Mouse (Mus musculus) ES-E14 (cell line): ENCODE measurements at regions not wholly inside any gene's neighbourhood (a gene's known extent, or its start where the extent isn't known, plus 50 kb on each side); places are given as distances from the start of the nearest gene placed in this dataset.

Experiments used
- DNase-seq: peaks from one replicate; pipeline ENCODE4 v3.0.0-alpha.2; 2013; ENCODE audit warnings: low read depth, low spot score
- H3K27ac ChIP-seq: 2 replicates; pipeline ENCODE4 v1.5.1; 2012; ENCODE audit warnings: low read depth, mild to moderate bottlenecking, low read length, moderate library complexity, mixed read lengths; ENCODE audit not compliant: poor library complexity, insufficient read depth, severe bottlenecking
- H3K36me3 ChIP-seq: 2 replicates; pipeline ENCODE4 v1.6.1; 2012; ENCODE audit warnings: mild to moderate bottlenecking, low read length, moderate library complexity, mixed read lengths; ENCODE audit not compliant: control insufficient read depth, poor library complexity, insufficient read depth, severe bottlenecking
- H3K4me1 ChIP-seq, 2 experiments: fragments of 150-350 bp in 1 of 2; sonication (generic) in 1 of 2; 2 replicates each; pipeline ENCODE4 v1.6.1; 2012; ENCODE audit warnings: low read length in 2 of 2, mild to moderate bottlenecking in 1 of 2, mixed read lengths in 1 of 2; ENCODE audit not compliant: control insufficient read depth in 2 of 2, insufficient read depth in 2 of 2, poor library complexity in 1 of 2
- H3K4me3 ChIP-seq, 2 experiments: fragments of 150-350 bp in 1 of 2; sonication (generic) in 1 of 2; 2 replicates each; pipeline ENCODE4 v1.5.1; 2012; ENCODE audit warnings: low read length in 2 of 2, low read depth in 1 of 2, mild to moderate bottlenecking in 1 of 2, mixed read lengths in 1 of 2; ENCODE audit not compliant: insufficient read depth in 1 of 2, poor library complexity in 1 of 2, severe bottlenecking in 1 of 2
- H3K9ac ChIP-seq: 2 replicates; pipeline ENCODE4 v1.6.1; 2012; ENCODE audit warnings: low read depth, mild to moderate bottlenecking, low read length, mixed read lengths; ENCODE audit not compliant: poor library complexity, insufficient read depth, severe bottlenecking
- H3K9me3 ChIP-seq: fragments of 150-350 bp; sonication (generic); 2 replicates; pipeline ENCODE4 v1.6.1; 2012; ENCODE audit warnings: low read depth, mild to moderate bottlenecking, low read length; ENCODE audit not compliant: control insufficient read depth, insufficient read depth
- CHD2 ChIP-seq: IDR thresholded peaks from 2 replicates; pipeline ENCODE4 v1.6.1; 2014; ENCODE audit warnings: mild to moderate bottlenecking, low read depth, low read length, inconsistent platforms
- HCFC1 ChIP-seq: IDR thresholded peaks from 2 replicates; pipeline ENCODE4 v1.6.1; 2012; ENCODE audit warnings: low read length, inconsistent platforms, borderline replicate concordance; ENCODE audit not compliant: insufficient read depth
- MAFK ChIP-seq: IDR thresholded peaks from 2 replicates; pipeline ENCODE4 v1.6.1; 2014; ENCODE audit warnings: mild to moderate bottlenecking, low read depth, low read length, inconsistent platforms; ENCODE audit not compliant: insufficient read depth
- ZC3H11A ChIP-seq: IDR thresholded peaks from 2 replicates; pipeline ENCODE4 v1.6.1; 2012; ENCODE audit warnings: low read depth, mild to moderate bottlenecking, inconsistent platforms, low read length, borderline replicate concordance
- ZNF384 ChIP-seq: IDR thresholded peaks from 2 replicates; pipeline ENCODE4 v1.6.1; 2012; ENCODE audit warnings: low read depth, low read length, inconsistent platforms
- in situ Hi-C, 2 experiments: fragments of 600-800 bp; cut with MboI; formaldehyde crosslinking; loops; one replicate each; pipeline ENCODE4 v1.15.1; 2025; ENCODE audit warnings: low sequenced_read_pairs in 2 of 2, inconsistent platforms in 1 of 2; ENCODE audit not compliant: unreplicated experiment in 2 of 2

DNA sequence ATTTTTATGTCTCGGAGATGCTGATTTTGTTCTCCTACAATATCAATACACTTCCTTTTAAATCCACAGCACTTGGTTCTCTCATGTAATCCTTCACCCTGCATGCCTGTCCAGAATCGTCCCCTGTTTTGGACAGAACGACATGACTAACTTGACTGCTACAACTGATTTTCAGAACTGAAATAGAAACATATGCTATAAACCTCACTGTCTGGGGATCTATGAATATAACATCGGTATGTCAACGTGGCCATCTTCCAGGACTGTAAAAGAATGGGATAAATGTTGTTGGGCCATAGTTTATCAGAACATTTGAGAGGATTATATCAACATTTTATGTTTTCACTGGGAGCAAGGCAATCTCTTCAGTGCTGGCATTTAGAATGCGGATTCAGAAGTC lies 795.2 kb upstream of the Pou3f3 start:
- Histone ChIP-seq H3K4me1 (no peaks in the 10 kb centered on the region), H3K36me3 (no peaks in the 10 kb centered on the region), H3K27ac (no peak overlapping the region), H3K4me3 (no peak overlapping the region), H3K9ac (no peak overlapping the region), H3K9me3 (no peaks in the 10 kb centered on the region)
- in situ Hi-C loops = no loop called here
- no peak for DNase-seq
- TF ChIP-seq HCFC1 = no peak
- TF ChIP-seq CHD2 = no peak
- no peak for TF ChIP-seq ZC3H11A
- no peak for TF ChIP-seq ZNF384
- TF ChIP-seq MAFK = no peak

DNA sequence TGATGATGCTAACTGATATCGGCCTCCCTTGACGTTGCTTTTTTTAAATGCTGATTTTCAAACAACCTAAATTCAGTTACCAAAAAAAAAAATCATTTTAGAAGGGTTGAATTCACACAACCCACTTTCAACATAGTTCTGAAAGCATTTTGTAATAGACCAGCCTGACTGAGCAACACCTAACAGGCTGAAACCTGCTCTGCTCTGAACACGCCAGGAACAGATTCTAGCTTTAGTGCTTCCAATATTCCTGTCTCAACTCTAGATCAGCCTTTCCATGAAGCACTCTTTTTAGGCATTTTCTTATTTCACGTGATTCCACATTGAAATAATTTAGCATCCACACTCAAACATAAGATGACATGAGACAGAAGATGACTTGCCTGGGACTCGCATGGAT lies 789.6 kb upstream of the Pou3f3 start:
- H3K27ac ChIP-seq = no peak overlapping the region
- no peaks in the 10 kb centered on the region for H3K9me3 ChIP-seq
- no peak overlapping the region for H3K4me3 ChIP-seq
- in situ Hi-C loops = no loop called here
- no peak for DNase-seq
- TF ChIP-seq MAFK (no peak), ZNF384 (no peak), ZC3H11A (no peak), CHD2 (no peak), HCFC1 (no peak)
- H3K9ac ChIP-seq = no peak overlapping the region
- no peaks in the 10 kb centered on the region for H3K4me1 ChIP-seq
- no peaks in the 10 kb centered on the region for H3K36me3 ChIP-seq

DNA sequence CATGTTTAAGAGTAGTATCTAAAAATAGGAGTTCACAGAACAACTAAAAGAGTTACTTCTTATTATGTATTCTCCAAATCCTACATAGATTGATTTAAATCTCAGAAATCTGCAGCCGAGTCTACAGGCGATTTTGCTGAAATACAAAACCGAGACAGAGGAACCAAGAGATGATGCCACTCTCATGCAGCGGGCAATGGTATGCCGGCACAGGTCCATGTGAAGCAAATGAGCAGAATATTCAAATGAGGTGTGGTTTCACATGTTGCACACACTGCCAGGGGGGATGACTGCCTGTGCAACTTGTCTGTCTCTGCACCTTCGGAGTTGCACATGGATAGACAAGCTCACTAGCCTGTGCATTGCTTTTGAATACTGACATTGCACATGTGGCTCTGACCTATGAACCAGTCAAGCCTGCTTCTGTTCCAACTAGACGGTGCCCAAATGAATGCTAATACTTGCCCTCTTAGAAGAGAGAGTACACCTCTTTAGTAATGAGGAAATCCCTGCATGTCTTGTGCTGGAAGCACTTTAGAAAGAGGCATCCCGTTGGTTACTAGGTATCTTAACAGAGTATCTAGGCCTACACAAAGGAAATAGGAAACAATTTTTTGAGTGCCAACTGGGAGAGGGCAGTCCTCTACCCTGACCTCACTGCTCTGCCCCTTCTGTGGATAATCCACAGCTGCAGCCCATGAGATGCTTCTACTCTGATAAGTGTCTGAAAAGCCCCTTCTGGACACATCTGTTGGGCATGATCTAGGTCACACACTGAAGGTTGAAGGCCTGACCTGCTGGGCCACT lies 787.4 kb upstream of the Pou3f3 start:
- Histone ChIP-seq H3K9ac (no peak overlapping the region), H3K4me1 (no peaks in the 10 kb centered on the region), H3K9me3 (no peaks in the 10 kb centered on the region), H3K27ac (no peak overlapping the region), H3K36me3 (no peaks in the 10 kb centered on the region), H3K4me3 (no peak overlapping the region)
- TF ChIP-seq HCFC1 = no peak
- no peak for TF ChIP-seq ZNF384
- TF ChIP-seq ZC3H11A = no peak
- TF ChIP-seq MAFK = no peak
- no peak for TF ChIP-seq CHD2
- in situ Hi-C loops = no loop called here
- DNase-seq = no peak

DNA sequence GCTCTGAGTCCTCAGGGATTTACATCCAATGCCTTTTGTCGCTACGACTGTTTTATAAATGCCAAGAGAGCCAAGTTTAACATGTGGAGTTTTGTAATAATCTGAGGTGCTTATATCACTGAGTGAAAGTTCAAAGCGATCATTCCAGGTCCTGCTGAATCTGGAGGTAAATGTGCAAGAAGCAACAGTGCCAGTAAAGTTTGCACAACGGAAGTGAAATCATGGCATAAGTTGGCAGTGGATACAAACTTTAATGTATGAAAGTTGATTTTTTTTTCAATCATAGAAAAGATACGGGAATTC lies 786.8 kb upstream of the Pou3f3 start:
- no peak overlapping the region for H3K27ac ChIP-seq
- in situ Hi-C loops = no loop called here
- H3K9ac ChIP-seq = no peak overlapping the region
- no peaks in the 10 kb centered on the region for H3K9me3 ChIP-seq
- H3K4me1 ChIP-seq = no peaks in the 10 kb centered on the region
- H3K4me3 ChIP-seq = no peak overlapping the region
- DNase-seq = no peak
- TF ChIP-seq ZC3H11A (no peak), HCFC1 (no peak), CHD2 (no peak), ZNF384 (no peak), MAFK (no peak)
- H3K36me3 ChIP-seq = no peaks in the 10 kb centered on the region

DNA sequence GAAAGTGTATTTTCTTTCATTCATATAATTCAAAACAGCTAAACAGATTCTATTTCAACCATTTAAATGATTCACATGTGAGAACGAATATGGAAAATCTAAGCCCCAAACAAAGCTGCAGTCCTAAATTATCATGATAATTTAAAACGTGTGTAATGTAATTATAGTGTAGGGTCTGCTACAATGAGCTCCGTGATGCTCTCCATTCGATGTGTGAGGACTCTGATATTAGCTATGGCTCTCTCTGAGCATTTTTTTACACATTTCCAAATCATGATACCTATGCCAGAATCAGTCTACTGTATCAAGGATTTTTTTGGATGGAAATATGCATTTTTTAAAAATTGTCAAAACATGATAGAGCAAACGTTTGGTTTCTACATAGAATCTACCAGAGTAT lies 785.8 kb upstream of the Pou3f3 start:
- no peak overlapping the region for H3K27ac ChIP-seq
- DNase-seq = no peak
- in situ Hi-C loops = no loop called here
- no peak overlapping the region for H3K9ac ChIP-seq
- no peaks in the 10 kb centered on the region for H3K36me3 ChIP-seq
- no peak overlapping the region for H3K4me3 ChIP-seq
- H3K4me1 ChIP-seq = no peaks in the 10 kb centered on the region
- no peaks in the 10 kb centered on the region for H3K9me3 ChIP-seq
- TF ChIP-seq HCFC1 = no peak
- no peak for TF ChIP-seq CHD2
- TF ChIP-seq ZNF384 = no peak
- TF ChIP-seq ZC3H11A = no peak
- TF ChIP-seq MAFK = no peak
